Mouse (Mus musculus) retina, postnatal 7 days (tissue): ENCODE measurements around the gene Smok3c.
"Not testable (repeated sequence)": the region's sequence is repeated elsewhere in the genome, so short reads cannot be mapped to it uniquely, and the experiment has no call there.

Source experiments
- DNase-seq: peaks from one replicate; pipeline ENCODE4 v3.0.0-alpha.2; 2012; ENCODE audit warnings: low read depth, low spot score

Gene Smok3c

DNA sequence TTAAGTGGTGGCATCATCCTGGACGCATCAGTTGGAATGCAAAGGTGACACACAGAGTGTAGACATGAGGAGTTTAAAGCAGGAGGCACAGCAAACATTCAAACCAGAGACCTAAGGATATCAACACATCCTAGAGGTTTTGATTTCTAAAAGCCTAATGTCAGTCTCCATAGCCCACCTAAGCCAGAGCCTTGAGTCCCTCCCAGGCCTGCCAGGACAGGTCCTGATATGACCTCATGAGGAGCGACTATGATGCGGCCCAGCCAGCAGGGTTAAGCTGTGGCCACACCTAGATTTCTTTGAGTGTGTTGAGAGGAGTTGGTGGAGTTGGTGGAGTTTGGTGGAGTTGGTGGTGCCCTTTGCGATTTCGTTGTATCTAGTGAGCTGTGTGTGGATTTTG lies at the start of gene Smok3c:
Gene Smok3c, plus strand, starts transcription at position 301 of the 400 bp plus-strand sequence.
- DNase-seq, result not testable (repeated sequence)

DNA sequence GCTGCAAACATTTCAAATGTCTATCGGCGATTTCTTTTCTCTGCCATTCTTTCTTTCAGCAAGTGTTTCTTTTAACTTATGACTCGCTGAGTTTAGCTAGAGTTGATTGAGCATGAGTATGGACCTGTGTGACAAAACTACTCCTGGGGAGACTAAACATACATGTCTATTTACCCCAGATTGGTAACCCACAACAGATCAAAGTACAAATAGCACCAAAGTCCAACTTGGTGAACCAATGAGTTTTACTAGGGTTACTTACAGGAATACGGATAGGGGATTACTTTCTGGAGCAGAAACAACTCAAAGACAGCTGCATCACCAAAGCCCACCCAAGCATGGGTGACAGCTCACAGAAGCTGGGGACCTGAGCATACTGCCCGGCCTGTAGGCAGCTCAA lies 43.6 kb upstream of the Smok3c start:
- DNase-seq, result no peak

DNA sequence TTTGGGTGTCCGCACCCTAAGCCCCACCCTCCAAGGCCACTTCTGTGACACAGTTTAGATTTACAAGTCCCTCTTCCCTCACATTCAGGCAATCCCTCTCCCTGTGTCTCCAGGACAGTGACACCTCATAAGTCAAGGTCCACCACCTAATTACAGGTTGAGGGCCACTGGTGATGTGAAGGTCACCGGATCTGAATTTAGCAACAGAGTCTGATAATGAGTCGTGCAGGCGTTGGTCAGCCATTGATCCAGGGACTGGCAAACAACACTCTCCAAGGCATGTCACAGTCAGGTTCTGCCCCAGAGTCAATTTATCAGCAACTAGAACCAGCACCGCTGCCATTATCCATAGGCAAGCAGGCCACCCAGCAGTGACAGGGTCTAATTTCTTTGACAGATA lies 40.6 kb upstream of the Smok3c start:
- DNase-seq, result no peak

DNA sequence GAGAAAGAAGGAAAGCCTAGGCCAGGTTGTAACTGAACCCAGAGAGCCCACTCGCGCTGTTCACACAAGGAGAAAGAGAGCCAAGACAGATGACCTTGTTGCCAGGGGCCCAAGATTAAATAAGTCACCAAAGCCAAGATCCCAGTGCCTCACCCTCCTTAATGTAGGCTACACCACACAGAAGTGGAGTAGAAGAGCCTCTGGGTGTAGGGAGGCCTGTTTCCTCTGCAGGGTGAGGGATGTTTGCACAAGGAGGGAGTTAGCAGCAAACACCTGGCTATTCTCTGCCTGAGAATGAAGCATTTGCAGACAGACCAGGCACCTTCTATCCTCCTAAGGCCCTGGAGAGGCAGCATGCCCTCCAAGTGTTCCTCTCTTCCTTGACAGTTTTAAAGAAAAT lies 36.5 kb upstream of the Smok3c start:
- no peak for DNase-seq

DNA sequence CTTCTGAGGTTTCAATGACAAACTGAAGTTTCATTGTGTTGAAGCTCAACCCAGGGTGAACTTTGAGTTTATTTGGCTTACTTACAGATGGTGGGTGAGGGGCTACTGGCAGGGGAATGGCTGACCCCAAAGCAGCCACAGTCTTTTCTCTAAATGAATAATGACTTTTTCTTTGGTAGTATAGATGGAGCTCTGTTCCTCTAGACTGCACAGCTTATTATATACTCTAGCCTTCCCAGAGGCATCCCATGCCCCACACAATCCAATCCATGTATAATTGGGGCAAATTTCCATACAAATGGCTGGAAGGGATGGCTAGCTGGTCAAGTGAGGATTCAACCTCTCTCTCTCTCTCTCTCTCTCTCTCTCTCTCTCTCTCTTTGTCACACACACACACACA lies 36.0 kb upstream of the Smok3c start:
- DNase-seq, result no peak

DNA sequence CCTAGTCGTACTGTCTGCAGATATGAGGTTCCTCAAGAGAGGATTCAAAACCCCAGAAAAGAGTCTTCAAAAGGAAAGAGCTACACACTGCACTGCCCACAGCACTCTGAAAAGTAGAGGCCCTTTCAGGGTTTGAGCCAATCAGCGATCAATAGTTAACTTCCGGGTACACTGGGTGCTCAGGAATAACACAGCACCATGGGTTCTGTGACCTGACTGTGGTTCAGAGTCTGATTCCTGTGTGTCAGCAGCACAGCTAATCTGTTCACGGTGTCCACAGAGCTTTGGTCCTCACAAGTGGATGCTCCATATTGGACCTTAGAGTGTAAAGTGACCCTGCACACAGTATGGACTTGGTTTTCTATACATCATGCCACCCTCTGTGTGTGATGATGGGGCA lies 33.4 kb upstream of the Smok3c start:
- not testable (repeated sequence) for DNase-seq

DNA sequence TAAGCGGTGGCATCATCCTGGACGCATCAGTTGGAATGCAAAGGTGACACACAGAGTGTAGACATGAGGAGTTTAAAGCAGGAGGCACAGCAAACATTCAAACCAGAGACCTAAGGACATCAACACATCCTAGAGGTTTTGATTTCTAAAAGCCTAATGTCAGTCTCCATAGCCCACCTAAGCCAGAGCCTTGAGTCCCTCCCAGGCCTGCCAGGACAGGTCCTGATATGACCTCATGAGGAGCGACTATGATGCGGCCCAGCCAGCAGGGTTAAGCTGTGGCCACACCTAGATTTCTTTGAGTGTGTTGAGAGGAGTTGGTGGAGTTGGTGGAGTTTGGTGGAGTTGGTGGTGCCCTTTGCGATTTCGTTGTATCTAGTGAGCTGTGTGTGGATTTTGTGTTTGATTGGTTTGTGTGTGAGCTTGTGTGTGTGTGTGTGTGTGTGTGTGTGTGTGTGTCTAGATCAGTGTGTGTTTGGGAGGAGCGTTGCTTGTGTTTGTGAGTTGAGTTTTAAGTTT lies 32.0 kb upstream of the Smok3c start, which contains the start of the genes Smok3a and Smok3b:
Gene Smok3a, plus strand, starts transcription at position 301 of the 519 bp plus-strand sequence.
Gene Smok3b, plus strand, starts transcription at position 469 of the 519 bp plus-strand sequence.
- not testable (repeated sequence) for DNase-seq

DNA sequence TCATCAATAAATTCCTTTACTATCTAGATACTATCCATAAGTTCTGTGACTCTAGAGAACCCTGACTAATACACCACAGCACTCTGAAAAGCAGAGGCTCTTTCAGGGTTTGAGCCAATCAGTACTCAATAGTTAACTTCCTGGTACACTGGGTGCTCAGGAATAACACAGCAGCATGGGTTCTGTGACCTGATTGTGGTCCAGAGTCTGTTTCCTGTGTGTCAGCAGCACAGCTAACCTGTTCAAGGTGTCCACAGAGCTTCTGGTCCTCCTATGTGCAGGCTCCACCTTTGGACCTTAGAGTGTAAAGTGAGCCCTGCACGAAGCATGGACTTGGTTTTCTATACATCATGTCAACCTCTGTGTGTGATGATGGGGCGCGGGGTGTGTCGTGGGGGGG lies 20.8 kb downstream of the Smok3c start:
- no peak for DNase-seq

DNA sequence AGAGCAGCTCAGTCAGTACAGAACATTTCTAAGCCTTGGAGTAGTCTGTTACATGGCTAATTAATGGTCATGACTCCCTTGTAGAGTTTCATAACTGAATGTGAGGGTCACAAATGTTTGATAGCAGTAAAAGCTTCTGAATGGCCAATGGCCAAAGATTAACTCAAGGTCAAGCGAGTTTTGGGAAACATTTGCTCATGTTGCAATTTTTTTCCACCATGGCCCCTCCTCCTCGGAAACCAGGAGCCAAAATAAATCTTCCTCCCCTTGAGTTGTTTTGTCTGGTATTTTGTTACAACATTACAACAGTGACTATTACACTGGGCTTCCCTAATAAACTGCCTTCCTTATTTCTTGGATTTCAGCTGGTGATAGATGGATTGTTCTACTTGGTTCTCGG lies 22.7 kb downstream of the Smok3c start:
- no peak for DNase-seq

DNA sequence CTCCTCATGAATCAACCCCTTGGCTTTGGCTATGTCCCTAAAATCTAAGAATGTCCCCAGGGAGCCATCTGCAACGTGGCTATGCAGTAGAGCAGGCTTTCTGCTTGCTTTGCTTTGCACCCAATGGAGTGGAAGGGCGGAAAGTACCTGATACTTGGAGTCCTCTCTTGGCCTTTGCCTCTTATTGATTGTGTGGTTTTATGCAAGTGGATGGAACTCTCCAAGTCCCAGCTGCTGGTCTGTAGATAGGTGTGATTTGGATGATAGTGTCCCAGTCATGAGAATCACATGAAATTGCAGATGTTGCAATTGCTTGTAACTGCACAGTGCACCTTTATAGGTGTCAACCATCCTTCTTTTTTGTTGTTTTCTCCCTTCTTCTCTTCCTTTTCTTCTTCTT lies 23.2 kb downstream of the Smok3c start:
- DNase-seq, result no peak

DNA sequence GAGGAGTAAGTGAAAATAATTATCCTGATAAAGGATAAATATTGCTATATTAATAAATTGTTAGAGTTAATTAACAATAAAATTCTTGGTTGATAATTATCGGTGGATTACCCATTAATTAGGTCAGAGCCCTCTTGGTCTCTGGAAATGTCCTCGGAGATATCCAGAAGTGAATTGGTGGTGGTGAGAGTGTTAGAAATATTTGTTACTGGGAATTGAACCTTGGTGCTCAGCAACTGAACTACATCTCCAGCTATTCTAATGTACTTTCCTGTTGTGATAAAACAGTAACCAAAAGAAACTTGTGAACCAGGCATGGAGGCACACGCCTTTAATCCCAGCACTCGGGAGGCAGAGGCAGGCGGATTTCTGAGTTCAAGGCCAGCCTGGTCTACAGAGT lies 27.5 kb downstream of the Smok3c start:
- no peak for DNase-seq

DNA sequence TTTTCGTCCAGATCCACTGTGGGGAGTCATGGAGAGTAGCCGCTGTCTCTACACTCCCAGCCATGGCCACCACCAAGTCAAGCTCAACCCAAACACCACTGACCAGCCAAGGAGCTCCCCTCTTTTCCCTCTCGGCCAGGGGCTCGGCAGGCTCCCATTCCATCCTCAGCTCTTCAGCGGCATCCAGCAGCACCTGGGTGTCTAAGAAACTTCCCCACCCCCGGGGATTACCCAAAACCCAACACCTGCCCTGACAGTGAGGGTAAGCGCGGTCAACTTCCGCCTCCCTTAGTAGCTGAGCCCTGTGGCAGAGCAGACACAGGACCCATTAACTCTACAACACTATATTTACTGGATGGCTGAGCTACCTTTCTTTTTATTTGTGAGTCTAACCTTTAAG lies 28.5 kb downstream of the Smok3c start:
- no peak for DNase-seq

DNA sequence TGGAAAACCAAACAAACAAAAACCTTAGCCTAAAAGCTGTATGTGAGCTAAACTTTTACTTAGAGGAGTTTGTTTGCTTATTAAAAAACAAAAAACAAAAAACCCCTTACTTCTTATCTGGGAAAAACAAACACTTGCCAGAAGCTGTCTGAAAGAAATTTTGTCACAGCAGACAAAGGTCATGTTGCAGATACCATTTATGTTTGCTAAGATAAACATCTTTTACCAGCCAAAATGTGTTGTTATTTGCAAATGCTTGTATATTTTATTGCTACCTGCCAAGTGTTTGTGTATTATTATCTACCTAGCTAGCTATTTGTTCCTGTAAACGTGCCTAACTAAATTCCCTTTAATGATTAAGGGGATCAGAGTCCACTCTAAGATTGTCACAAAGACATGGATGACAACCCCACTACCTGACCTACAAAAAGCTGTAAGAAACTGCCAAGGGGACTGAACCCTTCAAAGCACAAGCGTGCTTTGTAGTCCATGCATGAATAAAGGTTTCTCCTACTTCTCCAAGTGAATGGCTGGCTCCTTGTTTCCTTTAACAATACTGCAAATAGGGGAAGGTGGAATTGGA lies 30.4 kb downstream of the Smok3c start:
- DNase-seq, result no peak

DNA sequence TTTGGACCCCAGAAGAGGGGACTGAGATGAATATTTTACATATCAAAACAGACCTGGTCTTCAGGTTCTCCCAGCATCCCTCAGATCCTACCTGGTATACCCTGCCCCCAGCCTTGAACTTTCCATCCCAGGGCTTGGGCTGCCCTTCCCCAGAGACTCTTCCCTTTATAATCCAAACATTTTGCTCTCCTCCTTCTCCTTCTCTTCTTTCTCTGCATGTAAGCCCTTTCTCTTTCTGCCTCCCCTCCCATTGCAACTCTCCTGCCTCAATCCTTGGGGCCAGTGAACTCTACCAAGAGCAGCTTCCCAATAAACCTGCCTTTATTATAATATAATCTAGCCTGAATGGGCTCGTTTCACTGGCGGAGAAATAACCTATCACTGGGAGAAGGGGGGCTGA lies 30.9 kb downstream of the Smok3c start:
- DNase-seq, result no peak

DNA sequence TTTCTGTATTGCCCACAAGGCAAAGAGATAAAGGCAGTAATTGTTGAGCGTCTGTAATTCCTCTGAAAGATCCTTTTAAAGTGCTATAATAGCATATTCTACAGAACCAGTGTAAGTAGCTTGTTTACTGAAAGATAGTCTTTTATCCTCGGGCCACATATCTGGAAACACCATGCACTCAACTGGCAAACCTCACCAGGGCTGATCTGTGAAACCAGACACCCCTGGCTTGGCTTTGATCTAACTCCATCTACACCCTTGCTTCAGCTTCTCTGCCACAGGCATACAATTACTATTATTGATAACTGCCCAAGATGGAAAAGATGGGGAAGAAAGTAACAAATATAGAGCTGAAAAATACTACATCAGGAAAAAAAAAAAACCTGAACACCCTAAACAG lies 31.5 kb downstream of the Smok3c start:
- no peak for DNase-seq

DNA sequence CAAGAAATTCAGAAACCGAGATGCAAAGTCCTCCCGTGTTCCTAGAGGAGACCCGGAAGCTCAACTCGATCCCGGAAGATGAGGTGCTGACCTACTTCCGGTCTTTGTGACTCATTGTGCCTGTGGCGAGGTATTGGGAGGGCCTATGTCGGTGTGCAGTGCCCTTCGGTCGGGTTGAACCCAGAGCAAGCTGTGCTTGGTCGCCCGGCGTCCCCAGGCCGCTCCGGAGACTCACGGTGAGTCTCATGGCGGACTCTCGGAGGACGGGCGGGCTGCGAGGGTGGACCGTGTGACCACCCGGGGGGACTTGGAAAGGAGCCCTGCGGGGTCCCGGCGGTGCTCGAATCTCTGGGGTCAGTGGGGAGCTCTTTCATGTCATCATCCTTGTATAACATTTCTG lies 32.0 kb downstream of the Smok3c start, which contains the start of gene Zkscan1:
Gene Zkscan1, plus strand, starts transcription at position 89 of the 400 bp plus-strand sequence.
- DNase-seq, result peak; percentile 83

DNA sequence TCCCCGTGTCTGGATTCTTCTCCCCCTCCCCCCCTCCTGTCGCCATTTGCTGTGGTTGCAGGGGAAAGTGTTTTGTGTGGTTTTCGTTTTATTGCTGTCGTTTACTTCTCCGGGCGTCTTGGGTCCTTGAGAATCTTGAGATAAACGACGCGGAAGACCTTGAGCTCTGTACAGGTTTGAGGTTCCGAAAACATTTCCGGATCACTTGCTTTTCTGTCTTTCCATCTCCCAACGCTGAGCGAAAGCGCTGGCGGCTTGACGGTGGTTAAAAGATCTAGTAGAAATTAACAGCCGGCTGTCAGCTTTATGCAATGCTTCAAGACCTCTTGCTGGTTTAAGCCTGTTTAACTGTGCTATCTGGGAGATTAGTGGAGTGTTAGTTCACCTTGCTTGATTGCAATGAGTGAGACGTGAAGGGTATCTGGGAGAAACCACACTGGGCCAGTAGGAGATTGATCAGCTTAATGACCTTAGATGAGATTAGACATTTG lies 32.5 kb downstream of the Smok3c start:
- peak; percentile 50 for DNase-seq

DNA sequence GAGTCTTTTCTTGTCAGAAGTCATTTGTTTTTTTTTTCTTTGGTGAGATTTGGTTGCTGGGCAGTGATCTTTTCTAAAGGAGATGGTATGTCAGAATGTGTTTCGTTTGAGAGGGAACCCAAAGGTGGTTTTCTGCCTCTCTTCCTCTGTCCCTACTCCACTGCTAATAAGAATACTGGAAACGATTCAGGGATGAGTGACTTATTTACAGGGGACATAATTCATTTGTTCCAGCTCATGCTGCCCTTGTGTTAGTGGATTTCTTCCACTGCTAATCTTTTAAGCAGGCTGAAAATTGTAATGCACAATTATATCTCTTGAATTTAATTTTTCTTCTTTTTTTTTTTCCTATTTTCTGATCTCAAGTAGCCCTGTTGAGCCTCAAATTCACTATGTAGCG lies 33.8 kb downstream of the Smok3c start:
- no peak for DNase-seq

DNA sequence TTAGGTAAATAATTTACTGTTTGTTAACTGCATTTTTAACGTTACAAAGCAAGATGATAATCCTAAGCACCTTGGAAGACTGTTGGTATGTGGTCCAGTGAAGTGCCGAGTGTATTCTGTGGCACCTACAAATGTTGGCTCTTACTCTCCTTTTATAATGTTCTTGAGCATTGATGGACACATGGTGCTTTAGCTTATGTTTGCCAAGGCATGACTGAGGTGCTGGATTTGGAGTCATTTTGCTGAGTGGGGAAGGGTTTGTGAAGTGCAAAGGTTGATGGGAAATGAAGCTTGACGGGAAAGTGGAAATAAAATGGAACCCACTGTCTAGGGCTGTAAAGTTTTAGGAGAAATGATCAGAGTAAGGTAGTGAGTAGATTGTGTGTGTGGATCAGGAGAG lies 35.4 kb downstream of the Smok3c start:
- DNase-seq, result no peak

DNA sequence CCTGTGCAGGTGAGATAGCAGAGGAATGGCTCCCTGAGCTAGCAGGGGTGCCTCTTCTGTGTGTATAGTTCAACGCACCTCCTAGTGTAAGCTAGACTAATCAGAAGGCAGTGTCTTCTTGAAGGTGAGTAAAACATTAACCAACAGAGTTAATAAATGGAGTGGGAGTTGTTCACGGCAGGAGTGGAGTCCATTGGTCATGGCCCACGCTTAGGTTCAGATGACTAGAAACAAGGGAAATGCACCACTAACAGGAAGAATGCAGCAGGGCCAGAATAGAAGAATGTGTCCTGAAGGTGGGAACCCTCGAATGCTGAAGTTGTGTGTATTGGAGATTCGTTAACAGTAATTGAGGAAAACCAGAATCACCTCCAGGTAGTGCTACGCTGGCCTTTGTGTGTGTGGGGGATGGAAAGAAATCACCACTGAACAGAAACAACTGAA lies 36.1 kb downstream of the Smok3c start:
- DNase-seq, result no peak

DNA sequence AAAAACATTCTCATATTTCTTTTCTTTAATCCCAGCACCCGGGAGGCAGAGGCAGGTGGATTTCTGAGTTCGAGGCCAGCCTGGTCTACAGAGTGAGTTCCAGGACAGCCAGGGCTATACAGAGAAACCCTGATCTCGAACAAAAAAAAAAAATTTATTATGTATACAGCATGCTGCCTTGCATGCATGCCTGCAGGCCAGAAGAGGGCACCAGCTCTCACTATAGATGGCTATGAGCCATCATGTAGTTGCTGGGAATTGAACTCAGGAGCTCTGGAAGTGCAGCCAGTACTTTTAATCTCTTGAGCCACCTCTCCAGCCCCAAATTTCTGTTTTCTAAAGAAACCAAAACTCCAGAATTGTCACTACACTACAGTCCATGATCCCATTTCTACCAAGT lies 37.3 kb downstream of the Smok3c start:
- no peak for DNase-seq

DNA sequence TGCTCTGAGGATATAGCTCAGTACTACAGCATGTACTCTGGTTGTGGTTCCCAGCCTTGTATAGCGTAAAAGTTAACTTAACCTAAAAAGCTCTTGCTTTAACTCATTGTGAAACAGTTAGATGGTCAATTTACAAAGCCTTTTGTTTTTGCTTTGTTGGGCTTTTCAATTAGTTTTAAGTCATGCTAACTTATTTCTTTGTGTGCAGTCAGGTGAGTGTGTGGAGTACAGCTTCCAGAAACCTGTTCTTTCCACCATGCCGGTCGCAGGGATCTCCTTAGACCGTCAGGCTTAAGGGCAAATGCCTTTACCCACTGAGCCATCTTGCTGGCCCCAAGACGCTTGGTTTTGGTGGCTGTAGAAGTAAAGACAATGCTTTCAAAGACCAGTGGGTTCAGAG lies 37.7 kb downstream of the Smok3c start:
- no peak for DNase-seq

DNA sequence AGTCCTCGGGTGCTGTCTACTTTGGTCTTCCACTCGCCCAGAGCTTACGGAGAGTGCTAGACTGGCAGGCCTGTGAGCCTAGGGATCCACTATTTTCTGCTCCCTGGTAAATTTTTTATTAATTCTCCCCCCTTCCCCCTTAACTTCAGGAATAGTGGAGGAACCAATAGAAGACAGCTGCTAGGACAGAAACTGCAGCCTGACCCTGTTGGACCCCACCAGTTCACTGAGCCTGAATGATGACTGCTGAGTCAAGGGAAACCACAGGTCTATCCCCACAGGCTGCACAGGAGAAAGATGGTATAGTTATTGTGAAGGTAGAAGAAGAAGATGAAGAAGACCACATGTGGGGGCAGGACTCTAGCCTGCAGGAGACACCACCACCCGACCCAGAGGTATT lies 39.8 kb downstream of the Smok3c start:
- no peak for DNase-seq

DNA sequence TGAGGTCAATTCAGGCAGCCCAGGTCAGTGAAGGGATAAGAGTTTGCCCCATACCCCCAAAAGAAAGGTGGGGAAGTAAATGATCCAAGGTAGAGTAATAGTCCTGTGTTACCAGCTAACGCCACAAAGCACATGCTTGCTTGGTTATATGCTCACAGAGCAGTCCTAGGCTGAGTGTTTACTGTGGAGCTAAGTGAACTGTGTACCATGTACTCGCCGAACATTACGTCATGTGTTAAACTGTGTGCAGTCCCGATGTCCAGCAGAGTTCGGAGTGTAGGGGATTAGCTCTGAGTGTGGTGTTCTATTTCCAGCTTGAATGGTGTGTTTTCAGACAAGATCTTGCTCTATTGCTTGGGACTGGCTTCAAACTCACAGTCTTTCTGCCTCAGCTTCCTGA lies 41.5 kb downstream of the Smok3c start:
- DNase-seq, result no peak
